Mouse (Mus musculus) gastrocnemius, postnatal 36 days (tissue): ENCODE data around the gene Coro7. TPM values are rescaled to one million over a fixed set of nuclear protein-coding genes. Genes with fewer than 3 reads are reported as not detected.

Experiments used
- DNase-seq, 2 experiments: peaks; one replicate each; pipeline ENCODE4 v3.0.0; 2022
- intact Hi-C: fragments of 180-260 bp; cut with DNase I; formaldehyde crosslinking; loops from one replicate; pipeline ENCODE4 v1.15.1; 2025
- total RNA-seq, 2 experiments: library from RNA; stranded (reverse); gene quantifications; 2 replicates each; pipeline ENCODE4 v1.2.3; 2021

The Coro7 gene
- total RNA-seq, 2 experiments from 2014 or later = 13.1 to 15.2 TPM

DNA sequence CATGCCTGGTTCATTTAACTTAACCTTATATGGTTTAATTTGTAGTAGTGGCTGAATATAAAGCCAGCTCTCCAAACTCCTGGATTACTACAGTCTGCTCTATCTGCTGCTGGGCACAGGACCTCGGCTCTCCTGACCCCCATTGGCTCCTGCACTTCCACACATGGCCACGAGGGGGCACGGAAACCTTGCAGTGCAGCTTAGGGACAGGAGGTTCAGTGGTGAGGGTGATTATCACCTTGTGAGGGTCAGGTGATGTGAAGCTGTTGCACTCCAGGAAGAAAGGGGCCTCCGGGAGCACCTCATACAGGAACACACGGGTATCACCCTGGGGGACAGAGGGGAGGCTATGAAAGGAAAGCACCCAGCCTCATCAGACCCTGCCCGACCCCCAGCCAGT, 49.6 kb downstream of the Coro7 start:
- intact Hi-C loops = loop anchor here (1.0 kb wide), 1 partner anchor 39 kb away; no protein-coding TSS in a partner anchor
- DNase-seq = peak; percentile 81 to 83

DNA sequence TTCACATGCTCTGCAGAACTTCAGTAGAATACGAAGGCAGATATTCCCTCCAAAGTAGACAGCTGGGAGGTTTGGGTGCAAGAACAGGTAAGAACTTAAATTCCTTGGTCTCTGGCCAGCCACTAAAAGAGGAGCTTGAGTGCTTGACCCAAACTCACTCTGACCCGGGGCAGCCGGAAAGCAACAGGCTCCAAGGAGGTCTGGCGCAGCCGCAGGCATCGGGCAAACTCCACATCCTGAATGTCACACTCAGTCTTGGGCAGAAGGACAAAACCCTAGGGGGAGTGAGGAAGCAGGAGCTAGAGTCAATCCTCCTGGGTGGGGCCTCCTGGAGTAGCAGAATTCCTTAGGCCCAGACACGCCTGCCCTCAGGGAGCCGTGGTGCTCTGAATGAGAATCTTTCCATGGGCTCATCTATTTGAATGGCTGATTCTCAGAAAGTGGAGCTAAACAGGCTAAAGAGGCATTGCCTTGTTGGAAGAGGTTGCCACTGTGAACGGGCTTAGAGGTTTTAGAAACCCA, 50.6 kb downstream of the Coro7 start:
- no peak for DNase-seq
- intact Hi-C loops = no loop called here

DNA sequence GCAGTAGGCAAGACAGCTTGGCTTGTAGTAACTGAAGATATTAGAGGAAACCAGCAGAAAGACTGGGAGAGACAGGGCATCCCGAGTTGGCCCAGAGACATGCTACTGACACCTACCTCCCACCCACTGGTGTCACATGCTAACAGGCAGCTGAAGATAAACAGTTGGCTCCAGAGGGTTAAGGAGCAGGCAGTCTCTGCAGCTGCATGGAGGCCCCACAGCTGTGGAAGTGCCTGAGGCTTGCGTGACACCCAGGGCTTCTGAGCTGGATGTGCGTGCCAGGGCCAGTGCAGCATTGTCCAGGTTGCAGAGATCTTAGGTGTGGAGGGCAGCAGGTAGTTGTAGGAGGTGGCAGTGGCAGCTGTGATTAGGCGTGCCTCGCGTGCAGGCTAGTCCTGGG, 52.5 kb downstream of the Coro7 start:
- intact Hi-C loops = no loop called here

DNA sequence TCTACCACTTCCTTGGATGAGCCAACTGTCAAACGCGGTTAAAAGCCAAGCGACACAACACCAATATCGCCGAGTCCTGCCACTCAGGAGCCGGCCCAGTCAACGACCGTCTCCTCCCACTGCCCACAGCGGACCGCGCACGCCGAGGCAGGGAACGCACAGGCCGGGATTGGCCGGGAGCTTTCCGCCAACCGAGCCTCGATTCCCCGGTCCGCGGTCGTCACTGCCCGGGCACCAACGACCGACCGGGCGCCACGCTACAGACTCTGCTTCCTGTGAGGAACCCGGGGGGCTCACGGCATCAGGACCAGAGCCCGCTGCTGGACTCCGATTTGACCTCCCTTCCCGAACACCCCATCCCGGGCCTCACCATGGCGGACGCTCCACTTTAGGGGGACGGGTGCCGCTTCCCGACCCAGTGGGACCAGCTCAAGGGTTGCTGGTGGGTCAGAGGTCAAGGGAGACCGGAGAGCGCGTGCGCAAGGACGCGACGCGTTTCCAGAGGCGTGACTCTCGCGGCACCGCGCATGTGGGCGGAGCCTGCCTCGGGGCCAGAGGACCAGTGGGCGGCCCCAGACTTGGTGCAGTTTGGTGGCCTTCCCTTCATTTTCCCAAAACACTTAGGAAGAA, 55.0 kb downstream of the Coro7 start, which contains the start of gene Pam16:
Gene Pam16, minus strand, starts transcription at position 508 of the 630 bp plus-strand sequence.
- intact Hi-C loops = no loop called here

More for the DNA sequence above, 52.5 kb downstream of the Coro7 start:
- DNase-seq = no peak

DNA sequence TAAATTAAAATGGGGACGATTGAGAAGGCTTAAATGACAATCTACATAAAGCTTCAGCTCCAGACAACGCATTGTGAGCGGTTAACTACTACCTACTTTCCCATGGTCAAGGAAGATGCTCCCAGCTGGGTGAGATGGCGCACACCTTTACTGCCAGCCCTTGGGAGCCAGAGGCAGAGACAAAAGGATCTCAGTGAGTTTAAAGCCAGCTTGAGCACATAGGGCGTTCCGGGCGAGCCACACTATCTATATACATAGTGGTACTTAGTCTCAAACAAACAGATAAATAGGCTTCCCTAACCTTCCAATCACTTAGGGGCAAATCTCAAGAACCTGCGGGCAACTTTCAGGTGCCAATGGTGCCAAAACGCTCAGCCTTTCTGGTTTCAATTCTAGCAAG, 55.5 kb downstream of the Coro7 start:
- intact Hi-C loops = no loop called here
- DNase-seq = no peak

More for the DNA sequence above, 55.0 kb downstream of the Coro7 start, which contains the start of gene Pam16:
- DNase-seq = peak; percentile 88 to 89

DNA sequence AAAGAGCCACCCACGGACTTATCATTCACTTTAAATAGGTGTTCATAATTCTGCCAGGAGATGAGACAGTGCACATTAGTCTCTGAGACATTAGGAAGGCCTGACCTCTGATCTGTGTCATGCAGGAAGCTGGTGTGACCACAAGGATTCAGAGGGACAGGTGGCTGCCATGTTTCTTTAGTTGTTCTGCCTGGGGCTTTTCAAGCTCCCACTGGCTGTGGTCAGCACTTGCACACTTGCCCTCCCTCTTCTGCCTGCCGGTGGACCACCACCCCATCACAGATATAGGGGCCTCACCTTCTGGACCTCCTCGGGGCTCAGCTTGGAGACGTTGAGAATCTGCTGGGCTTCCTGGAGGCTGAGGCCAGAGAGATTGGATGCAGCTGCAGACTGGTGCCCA, 62.7 kb downstream of the Coro7 start:
- DNase-seq = no peak
- intact Hi-C loops = no loop called here

DNA sequence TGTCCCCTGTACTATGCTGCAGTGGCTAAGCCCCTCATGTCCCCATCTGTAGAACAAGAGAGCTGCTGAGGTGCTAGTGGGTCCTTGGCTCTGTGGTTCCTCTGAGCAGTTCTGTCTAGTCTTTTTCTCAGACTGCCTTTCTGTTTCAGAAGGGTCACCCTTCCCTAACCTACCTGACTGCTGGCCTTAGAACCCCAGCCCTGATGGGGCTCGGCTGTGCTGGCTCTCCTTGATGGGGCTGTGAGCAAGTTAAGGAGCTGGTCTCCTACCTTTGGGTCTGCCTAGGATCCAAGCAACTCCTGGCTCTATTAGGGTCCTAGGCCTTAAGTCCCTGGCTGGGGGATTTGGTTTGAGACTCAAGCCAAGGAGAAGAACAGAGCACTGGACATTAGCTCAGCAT, 64.3 kb downstream of the Coro7 start:
- no peak for DNase-seq
- intact Hi-C loops = no loop called here

DNA sequence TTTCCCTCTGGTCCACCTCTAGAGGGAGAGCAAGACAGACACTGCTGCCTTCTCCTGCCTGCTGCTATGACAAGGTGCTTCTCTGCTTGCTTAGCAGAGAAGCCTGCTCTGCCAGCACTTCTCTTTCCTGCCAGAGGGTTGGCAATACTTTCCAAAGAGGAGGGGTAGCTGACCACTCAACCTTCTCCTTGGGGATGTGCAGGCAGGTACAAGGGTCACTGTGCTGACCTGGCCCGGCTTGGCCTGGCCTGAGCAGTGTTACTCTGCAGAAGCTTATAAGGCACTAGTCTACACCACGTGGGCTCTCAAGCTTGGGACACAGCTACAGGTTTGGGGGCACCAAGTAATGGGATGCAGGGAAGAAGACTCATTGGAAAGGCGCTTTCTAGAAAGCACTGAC, 64.9 kb downstream of the Coro7 start:
- intact Hi-C loops = no loop called here
- DNase-seq = no peak

DNA sequence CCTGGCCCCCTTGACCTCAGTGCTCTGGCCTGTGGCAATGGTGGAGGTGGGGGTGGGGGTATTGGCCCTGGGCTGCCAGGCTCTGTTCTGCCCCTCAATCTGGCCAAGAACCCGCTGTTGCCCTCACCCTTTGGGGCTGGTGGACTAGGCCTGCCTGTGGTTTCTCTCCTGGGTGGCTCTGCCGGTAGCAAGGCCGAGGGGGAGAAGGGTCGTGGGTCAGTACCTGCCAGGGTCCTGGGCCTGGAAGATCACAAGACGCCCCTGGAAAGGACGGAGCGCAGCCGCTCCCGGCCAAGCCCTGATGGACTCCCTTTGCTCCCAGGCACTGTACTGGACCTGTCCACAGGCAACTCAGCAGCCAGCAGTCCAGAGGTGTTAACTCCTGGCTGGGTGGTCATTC, 65.8 kb downstream of the Coro7 start:
- no peak for DNase-seq
- intact Hi-C loops = no loop called here

DNA sequence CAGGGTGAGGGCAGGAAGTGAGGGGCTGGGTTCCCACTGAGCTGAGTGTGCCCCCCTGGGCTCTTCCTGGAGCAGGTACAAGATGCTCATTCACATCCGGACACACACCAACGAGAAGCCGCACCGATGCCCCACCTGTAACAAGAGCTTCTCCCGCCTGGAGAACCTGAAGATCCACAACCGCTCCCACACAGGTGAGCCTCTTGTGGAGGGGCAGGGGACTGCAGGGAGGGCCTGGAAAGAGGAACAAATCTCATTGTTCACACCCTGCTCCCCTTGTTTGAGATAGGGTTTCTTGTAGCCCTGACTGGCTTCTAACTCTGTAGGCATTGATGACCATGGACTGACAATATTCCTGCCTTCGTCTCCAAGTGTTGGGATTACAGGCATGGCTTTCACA, 67.9 kb downstream of the Coro7 start:
- intact Hi-C loops = no loop called here

DNA sequence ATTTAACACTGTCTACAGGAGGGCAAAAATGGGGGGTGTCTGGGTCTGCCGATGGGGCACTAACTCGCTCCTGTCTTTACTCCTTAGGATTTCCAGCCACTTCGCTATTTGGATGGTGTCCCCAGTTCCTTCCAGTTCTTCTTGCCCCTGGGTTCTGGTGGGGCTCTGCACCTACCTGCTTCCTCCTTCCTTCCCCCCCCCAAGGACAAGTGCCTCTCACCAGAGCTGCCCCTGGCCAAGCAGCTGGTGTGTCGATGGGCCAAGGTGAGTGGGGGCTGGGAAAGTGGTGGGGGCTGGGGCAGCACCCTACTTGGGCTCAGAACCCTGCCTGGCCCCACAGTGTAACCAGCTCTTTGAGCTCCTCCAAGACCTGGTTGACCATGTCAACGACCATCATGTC, 68.4 kb downstream of the Coro7 start:
- intact Hi-C loops = no loop called here
- DNase-seq = no peak

More for the DNA sequence above, 67.9 kb downstream of the Coro7 start:
- DNase-seq = no peak

DNA sequence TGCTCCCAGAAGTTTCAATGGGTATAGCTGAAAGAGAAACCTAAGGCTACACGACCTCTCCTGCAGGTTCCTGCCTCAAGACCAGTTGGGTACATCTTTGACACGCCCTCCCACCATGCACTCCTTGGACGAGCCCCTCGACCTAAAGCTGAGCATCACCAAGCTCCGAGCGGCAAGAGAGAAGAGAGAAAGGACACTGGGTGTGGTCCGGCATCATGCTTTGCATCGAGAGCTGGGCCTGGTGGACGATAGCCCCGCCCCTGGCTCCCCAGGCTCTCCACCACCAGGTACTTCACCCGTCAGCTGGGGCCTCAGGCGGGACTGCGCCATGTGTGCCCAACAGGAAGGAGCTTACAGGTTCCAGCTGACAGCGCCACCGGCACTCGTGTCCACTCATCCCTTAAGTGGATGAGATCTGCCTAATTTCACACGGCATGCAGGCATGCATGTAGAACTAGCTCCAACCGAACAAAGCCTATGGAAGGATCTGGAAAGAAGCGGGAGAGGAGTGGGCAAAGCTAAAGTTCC, 71.0 kb downstream of the Coro7 start:
- intact Hi-C loops = loop anchor here (1.0 to 5.0 kb wide), 3 partner anchors 40 to 311 kb away; no protein-coding TSS in a partner anchor
- DNase-seq = no peak

DNA sequence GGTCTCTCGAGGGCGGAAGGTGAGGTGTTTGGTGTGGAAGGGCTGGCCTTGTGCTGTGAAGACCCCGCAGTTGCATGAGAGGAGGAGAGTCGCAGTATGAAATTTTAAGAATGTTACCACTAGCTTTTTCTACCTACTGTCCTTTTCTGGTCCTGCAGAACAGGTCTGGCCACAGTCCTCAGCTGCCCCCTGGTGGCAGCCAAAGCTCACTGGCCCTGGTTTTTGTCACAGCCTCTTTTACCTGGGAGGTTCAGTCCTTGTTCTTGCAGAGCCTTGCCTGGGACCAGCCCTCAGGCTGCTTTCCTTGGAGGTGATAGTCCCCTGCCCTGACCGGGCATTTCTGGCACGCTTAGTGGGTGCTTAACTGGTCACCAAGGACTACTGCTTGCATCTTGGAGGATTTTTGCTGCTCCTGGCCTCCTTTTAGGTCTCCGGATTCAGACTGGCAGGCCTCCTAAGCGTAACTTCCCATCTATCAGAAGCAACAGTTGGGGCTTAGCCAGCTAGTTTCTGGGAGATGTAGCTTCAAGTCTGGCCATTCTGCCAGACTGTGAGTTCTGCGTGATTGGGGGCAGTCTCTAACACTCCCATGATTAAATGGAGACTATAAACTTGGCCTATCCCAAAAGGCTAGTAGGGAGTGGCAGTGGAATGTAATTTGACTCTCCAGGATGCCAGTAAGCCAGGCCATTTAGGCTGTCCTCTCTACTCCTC, 71.6 kb downstream of the Coro7 start:
- DNase-seq = peak; percentile 71 to 76
- intact Hi-C loops = loop anchor here (1.0 to 5.0 kb wide), 4 partner anchors 40 to 311 kb away; no protein-coding TSS in a partner anchor

DNA sequence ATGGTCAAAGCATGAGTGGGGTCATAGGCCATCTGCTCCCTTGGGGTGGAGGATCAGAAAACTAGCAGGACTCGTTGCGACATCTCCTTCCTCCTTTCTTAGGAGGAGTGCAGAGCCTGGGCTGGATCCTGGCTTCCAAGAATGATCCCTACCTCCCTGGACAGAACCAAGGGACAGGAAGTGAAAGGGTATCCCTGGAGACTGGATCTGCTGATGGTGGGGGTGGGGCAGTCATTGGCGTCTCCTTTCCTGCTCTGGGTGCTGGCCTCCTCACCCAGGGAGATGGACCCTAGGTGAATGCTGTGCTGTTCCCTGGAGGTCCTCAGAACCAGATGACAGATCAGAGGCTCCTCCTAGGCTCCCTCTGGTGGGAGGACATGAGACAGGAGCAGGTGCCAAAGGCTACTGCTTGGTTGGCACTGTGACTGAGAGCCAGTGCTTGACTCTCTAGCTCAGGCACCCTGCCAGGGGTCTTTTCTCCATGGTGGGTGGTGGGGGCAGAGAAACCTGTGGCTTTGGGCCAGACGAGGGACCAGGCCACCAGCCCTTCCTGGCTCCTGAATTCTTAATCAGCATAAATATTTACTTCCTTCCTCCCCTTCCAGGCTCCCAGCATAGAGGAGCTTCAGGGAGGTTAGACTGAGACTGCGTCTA, 73.0 kb downstream of the Coro7 start:
- peak; percentile 54 to 61 for DNase-seq
- intact Hi-C loops = loop anchor here (2.0 to 5.0 kb wide), 3 partner anchors 56 to 309 kb away; no protein-coding TSS in a partner anchor

DNA sequence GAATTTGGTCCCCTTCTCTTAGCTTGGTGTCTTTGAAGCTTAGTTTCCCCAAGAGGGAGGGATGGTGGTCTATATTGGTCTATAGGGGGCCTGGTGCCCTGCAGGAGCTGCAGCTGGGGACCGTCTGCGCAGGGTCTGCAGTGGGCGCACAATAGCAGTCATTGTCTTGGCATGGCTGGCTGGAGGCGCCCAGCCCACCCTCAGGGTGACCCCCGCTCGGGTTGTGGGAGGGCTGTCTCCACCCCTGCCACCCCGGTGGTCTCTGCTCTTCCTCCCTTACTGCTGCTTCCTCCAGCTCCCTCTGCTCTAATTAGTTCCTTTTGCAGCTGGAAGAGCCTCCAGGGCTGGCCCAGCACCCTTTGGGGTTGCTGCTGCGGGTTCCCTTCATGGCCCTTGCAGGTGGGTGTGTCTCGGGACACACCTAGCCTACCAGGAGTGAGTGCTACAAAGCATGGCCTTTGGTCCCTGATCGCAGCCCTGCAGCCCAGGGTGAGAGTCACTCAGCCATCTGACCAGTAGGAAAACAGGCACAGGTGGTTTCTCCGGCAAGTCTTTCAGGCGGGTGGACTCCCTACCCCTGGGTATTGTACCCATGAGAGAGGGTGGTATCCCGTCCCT, 74.0 kb downstream of the Coro7 start:
- DNase-seq = no peak

DNA sequence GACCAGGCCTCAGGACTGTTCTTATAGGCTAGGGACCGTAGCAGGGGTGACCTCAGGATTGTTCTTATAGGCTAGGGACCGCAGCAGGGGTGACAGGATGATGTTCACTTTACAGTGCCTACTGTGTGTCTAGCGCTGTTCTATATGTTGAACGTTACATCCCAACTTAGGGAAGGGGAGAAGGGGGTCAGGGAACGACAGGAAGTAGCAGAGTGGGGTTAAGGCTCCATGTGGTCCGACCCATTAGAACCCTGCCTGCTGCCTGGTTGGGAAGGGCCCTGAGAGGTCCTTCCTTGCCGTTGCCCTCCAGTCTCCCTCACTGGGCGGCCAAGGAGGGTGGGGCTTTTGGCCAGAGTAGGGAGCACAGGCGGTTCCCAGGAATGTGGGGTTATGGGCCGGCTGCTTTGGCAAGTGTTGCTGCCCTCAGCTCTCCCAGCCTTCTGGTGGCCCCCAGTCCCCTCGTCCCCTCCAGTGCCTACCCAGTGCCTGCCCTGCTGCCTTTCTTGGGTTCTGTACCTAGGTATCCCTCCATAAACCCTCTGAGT, 75.2 kb downstream of the Coro7 start:
- intact Hi-C loops = no loop called here
- DNase-seq = no peak

More for the DNA sequence above, 74.0 kb downstream of the Coro7 start:
- intact Hi-C loops = loop anchor here (2.0 to 5.0 kb wide), 3 partner anchors 55 to 308 kb away; no protein-coding TSS in a partner anchor

DNA sequence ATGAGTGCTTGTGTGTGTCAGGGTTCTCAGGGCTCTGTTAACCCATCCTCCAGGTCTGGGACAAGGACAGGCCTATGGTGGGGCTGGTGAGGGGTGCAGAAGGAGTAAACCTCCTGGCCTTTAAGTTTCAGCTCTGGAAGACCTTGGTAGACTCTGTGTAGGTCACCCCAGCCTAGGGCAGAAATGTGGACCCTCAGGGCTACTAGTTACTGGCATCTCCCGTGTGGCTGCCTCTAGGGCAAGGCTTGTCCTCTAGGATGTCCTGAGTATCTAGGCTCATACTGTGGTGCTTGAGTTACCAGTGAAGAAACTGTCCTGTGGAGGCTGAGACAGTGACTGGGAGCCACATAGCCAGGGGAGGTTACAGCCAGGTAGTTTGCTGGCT, 76.1 kb downstream of the Coro7 start:
- intact Hi-C loops = no loop called here
- DNase-seq = no peak

DNA sequence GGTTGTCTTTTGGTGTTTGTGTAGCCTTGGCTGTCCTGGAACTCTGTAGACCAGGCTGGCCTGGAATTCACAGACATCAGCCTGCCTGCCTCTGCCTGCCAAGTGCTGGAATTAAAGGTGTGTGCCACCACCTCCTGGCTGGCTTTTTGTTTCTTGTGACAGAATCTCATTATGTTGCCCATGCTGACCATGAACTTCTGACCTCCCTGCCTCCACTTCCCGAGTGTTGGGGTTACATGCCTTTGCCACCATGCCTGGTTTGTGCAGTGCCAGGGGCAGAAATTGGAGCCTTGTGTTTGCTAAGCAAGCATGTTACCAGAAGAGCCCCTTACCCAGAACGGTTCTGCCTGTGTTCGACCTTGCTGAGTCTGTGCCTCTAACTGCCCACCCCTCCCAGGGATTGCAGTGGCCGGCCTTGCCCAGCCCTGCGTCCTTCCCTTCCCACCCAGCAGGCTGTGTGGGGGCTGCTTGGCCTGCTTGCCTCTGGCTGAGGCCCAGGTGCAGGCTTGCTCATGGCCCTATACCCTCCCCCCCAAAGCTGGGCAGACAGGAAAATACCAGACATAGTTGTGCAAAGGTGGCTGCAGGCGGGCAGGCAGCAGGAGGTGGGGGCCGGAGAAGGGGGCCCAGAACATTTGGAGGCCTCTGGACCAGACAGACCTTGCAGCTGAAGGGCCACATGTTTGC, 76.7 kb downstream of the Coro7 start:
- DNase-seq = no peak
- intact Hi-C loops = no loop called here

DNA sequence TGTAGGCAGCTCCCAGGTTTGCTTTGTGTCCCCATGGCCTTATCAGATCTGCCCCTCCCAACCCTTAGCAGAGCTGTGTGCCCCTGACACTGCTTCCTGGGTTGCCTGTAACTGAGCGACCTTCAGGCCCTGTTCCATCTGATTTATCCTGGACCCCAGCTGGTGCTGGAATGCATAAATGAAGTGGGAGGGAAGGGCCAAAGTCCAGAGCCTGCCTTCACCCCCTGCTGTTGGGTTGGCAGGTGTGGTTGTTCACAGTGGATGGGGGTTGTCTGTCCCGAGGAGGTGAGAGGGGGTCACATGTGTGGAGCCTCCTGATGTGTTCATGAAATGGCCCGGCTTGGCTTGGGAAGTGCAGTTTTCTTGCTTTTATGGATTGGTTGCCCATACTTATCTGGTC, 77.4 kb downstream of the Coro7 start:
- no peak for DNase-seq
- intact Hi-C loops = no loop called here
